Mouse (Mus musculus): ENCODE measurements around the gene Arhgef3.

DNA sequence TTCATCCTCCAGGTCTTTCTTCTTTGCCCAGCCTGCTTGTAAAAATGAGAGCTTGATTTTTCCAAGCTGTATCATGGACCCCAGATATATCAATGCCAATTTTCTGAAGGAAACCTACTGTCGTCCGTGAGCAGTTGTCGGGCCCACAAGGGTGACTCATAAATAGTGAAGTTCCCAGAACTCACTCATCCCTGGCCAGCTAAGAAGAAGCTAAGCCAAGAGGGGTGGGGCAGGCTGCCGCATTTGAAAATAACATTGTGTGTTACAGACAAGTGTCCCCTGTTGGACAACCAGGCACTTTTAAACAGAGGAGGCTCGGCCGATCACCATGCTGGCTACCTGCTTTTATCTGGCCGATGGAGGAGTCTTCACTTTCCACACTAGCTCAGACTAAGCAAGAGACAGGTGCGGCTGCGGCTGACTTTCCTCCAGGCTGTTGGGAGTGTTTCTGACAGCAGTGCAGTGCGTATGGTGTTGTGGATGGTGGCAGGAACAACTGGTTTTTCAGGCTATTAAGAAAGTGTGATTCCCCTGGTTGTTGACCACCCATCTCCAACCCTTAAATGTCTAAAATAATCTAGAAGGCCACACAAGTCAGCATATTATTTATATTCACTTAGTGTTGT, 58.6 kb downstream of the Arhgef3 start:
- TF ChIP-seq ZC3H11A (IDR thresholded peaks at IDR 0.05; ENCODE audit: borderline replicate concordance, low read depth, low read length), result no peak
- TF ChIP-seq ZNF384 (IDR thresholded peaks at IDR 0.05; ENCODE audit: low read depth, low read length), result no peak
- no peak for TF ChIP-seq CHD2 (IDR thresholded peaks at IDR 0.05; ENCODE audit: low read depth, low read length)

All from ES-E14 (cell line).